Mouse (Mus musculus): ENCODE measurements around the gene Garem2.

DNA sequence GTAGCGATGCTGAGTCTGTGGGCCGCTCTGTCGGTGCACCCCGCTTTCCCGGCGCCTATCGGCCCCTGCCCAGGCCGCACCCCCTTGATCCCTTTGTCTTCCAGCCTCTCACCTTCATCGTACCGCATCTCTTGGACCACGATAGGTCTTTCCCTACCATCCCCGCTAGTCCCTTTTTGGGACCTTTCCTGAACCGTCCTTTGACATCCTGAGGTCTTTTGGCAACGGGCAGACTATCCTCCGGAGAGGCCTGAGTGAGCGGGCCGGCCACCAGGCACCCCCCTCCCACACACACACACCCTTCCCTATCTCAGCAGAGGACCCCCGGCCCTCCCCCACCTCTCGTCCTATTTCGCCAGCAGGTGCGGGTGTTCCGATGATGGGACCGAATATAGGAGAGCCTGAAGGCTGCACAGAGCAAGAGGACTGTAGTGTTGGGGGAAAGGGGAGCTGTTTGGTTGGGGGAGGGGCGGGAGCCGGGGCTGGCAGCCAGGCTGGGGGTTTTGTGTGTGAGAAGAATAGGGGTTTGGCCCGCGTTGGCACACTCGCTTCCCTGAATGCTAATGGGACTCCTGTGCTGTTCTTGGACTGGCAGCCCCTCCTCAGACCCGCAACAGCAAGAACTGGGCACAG lies 823 bp downstream of the Garem2 start, which contains the start of gene 3110082J24Rik:
- TF ChIP-seq CTCF (IDR thresholded peaks at IDR 0.05; ENCODE audit: extremely low read depth, insufficient read length, insufficient replicate concordance, low read depth, low read length) (no peak), POLR2A (IDR thresholded peaks at IDR 0.05; ENCODE audit: low read depth, low read length) (no peak)
